Mouse (Mus musculus) spleen, adult 2 months (tissue): ENCODE measurements around the gene Lama5. TPM values are rescaled to one million over a fixed set of nuclear protein-coding genes. Genes with fewer than 3 reads are reported as not detected.

Experiments
- DNase-seq, 2 experiments: peaks; one replicate each; pipeline versions ENCODE4 v3.0.0 to v3.0.0-alpha.2; 2012 to 2021; ENCODE audit warnings: low spot score in 2 of 2, low read depth in 1 of 2
- H3K27ac ChIP-seq: fragments of 200-500 bp; 2 replicates; pipeline ENCODE4 v1.5.1; 2012; ENCODE audit warnings: low read length, inconsistent platforms; ENCODE audit not compliant: insufficient read depth
- H3K27me3 ChIP-seq: fragments of 200-500 bp; 2 replicates; pipeline ENCODE4 v1.6.1; 2012; ENCODE audit warnings: mild to moderate bottlenecking, moderate library complexity, low read length, inconsistent platforms; ENCODE audit not compliant: control insufficient read depth, insufficient read depth
- H3K36me3 ChIP-seq: fragments of 200-500 bp; 2 replicates; pipeline ENCODE4 v1.6.1; 2012; ENCODE audit warnings: mild to moderate bottlenecking, low read length, inconsistent platforms; ENCODE audit not compliant: control insufficient read depth, insufficient read depth
- H3K4me1 ChIP-seq: fragments of 200-500 bp; 2 replicates; pipeline ENCODE4 v1.6.1; 2011; ENCODE audit warnings: inconsistent platforms; ENCODE audit not compliant: control insufficient read depth, insufficient read depth, insufficient read length
- H3K4me3 ChIP-seq: fragments of 200-500 bp; 2 replicates; pipeline ENCODE4 v1.5.1; 2011; ENCODE audit warnings: mild to moderate bottlenecking, inconsistent platforms; ENCODE audit not compliant: insufficient read depth, insufficient read length; ENCODE audit errors: extremely low read depth
- CTCF ChIP-seq: fragments of 200-500 bp; IDR thresholded peaks from 2 replicates; pipeline ENCODE4 v1.5.1; 2011; ENCODE audit warnings: mild to moderate bottlenecking, inconsistent platforms; ENCODE audit not compliant: insufficient read depth, insufficient read length, insufficient replicate concordance; ENCODE audit errors: extremely low read depth
- POLR2A ChIP-seq: fragments of 200-500 bp; IDR thresholded peaks from 2 replicates; pipeline ENCODE4 v1.6.1; 2011; ENCODE audit warnings: low read depth, low read length, inconsistent platforms
- WGBS: fragments of 180-500 bp; shearing (Covaris S2); methylation state at CpG from one replicate; pipeline ENCODE4 v1.1.7; 2018; 5-methylcytosine and 5-hydroxymethylcytosine counted together
- polyA plus RNA-seq: library from polyadenylated mRNA; depleted of rRNA; stranded (reverse); fragments of >200 nt; gene quantifications from 2 replicates; pipeline ENCODE4 v1.2.3, GENCODE M21; 2012

The Lama5 gene
- polyA plus RNA-seq, 1 experiment = 8.4 TPM

GRCm38 (mm10) chr2:180229129-180229528 is 3.5 kb upstream of the Lama5 start:
- DNase-seq = no peak
- WGBS = 75% methylated on average over 3 of the region's 3 CpGs
- no peak overlapping the region for H3K27ac ChIP-seq
- no peaks in the 10 kb centered on the region for H3K36me3 ChIP-seq
- H3K27me3 ChIP-seq = peaks cover 12% of the 10 kb centered on the region
- peaks cover 5% of the 10 kb centered on the region; the same call in 1 of the 2 replicates for H3K4me1 ChIP-seq
- TF ChIP-seq POLR2A = no peak
- TF ChIP-seq CTCF = no peak
- H3K4me3 ChIP-seq = no peak overlapping the region

- H3K4me1 ChIP-seq = peaks cover 5% of the 10 kb centered on the region; the same call in 1 of the 2 replicates
- H3K36me3 ChIP-seq = no peaks in the 10 kb centered on the region
- WGBS = 83% methylated on average over 7 of the region's 7 CpGs
- H3K27me3 ChIP-seq = peaks cover 12% of the 10 kb centered on the region
- TF ChIP-seq POLR2A (no peak), CTCF (no peak)
- no peak for DNase-seq
- H3K27ac ChIP-seq = no peak overlapping the region
- no peak overlapping the region for H3K4me3 ChIP-seq
Measured at GRCm38 (mm10) chr2:180228592-180228991, 2.9 kb upstream of the Lama5 start.

GRCm38 (mm10) chr2:180228060-180228458 is 2.4 kb upstream of the Lama5 start:
- TF ChIP-seq CTCF = no peak
- DNase-seq = no peak
- peaks cover 5% of the 10 kb centered on the region; the same call in 1 of the 2 replicates for H3K4me1 ChIP-seq
- 67% methylated on average over 6 of the region's 6 CpGs for WGBS
- no peaks in the 10 kb centered on the region for H3K36me3 ChIP-seq
- H3K4me3 ChIP-seq = no peak overlapping the region
- H3K27ac ChIP-seq = no peak overlapping the region
- H3K27me3 ChIP-seq = peaks cover 12% of the 10 kb centered on the region

GRCm38 (mm10) chr2:180227262-180228059 is 1.8 kb upstream of the Lama5 start:
- TF ChIP-seq POLR2A = no peak
- peak; percentile 55; the same call in 1 of the 2 replicates for TF ChIP-seq CTCF
- Histone ChIP-seq H3K4me3 (no peak overlapping the region), H3K36me3 (no peaks in the 10 kb centered on the region), H3K27ac (no peak overlapping the region), H3K4me1 (peaks cover 5% of the 10 kb centered on the region; the same call in 1 of the 2 replicates), H3K27me3 (peaks cover 12% of the 10 kb centered on the region)
- DNase-seq = peak; percentile 14 to 34
- WGBS = 6% methylated on average over 21 of the region's 21 CpGs

GRCm38 (mm10) chr2:180225044-180225761 is 456 bp downstream of the Lama5 start:
- H3K27ac ChIP-seq = no peak overlapping the region
- TF ChIP-seq POLR2A (no peak), CTCF (no peak)
- H3K27me3 ChIP-seq = peaks cover 12% of the 10 kb centered on the region
- H3K36me3 ChIP-seq = no peaks in the 10 kb centered on the region
- peak overlapping the region; percentile 38; the same call in 1 of the 2 replicates for H3K4me3 ChIP-seq
- 1% methylated on average over 53 of the region's 55 CpGs for WGBS
- DNase-seq = no peak
- peaks cover 5% of the 10 kb centered on the region; the same call in 1 of the 2 replicates for H3K4me1 ChIP-seq

GRCm38 (mm10) chr2:180224647-180225043 is 1.0 kb downstream of the Lama5 start:
- TF ChIP-seq CTCF (no peak), POLR2A (no peak)
- H3K27ac ChIP-seq = no peak overlapping the region
- no peaks in the 10 kb centered on the region for H3K36me3 ChIP-seq
- no peak for DNase-seq
- WGBS = 16% methylated on average over 12 of the region's 13 CpGs
- H3K4me1 ChIP-seq = peaks cover 5% of the 10 kb centered on the region; the same call in 1 of the 2 replicates
- H3K27me3 ChIP-seq = peaks cover 12% of the 10 kb centered on the region
- H3K4me3 ChIP-seq = no peak overlapping the region; the same call in 1 of the 2 replicates
